Mouse (Mus musculus) limb, embryonic 15.5 days (tissue): ENCODE data around the gene Des. TPM values are rescaled to one million over a fixed set of nuclear protein-coding genes. Genes with fewer than 3 reads are reported as not detected.

Source experiments
- ATAC-seq: fragments of 200-750 bp; cut with Nextera tagmentation; 2 replicates; pipeline ENCODE4 v1.8.0; 2017; ENCODE audit warnings: low read depth, moderate TSS enrichment; ENCODE audit not compliant: insufficient number of reproducible peaks, low FRiP score, low TSS enrichment
- H3K27ac ChIP-seq: fragments of 300-500 bp; sonication (generic); 2 replicates; pipeline ENCODE4 v1.5.1; 2015; ENCODE audit warnings: moderate library complexity, mild to moderate bottlenecking, inconsistent platforms
- H3K27me3 ChIP-seq: fragments of 300-500 bp; sonication (generic); 2 replicates; pipeline ENCODE4 v1.6.1; 2015; ENCODE audit warnings: inconsistent platforms
- H3K36me3 ChIP-seq: fragments of 300-500 bp; sonication (generic); 2 replicates; pipeline ENCODE4 v1.6.1; 2015; ENCODE audit warnings: inconsistent platforms
- H3K4me1 ChIP-seq: fragments of 300-500 bp; sonication (generic); 2 replicates; pipeline ENCODE4 v1.6.1; 2015; ENCODE audit warnings: inconsistent platforms
- H3K4me2 ChIP-seq: fragments of 300-500 bp; sonication (generic); 2 replicates; pipeline ENCODE4 v1.6.1; 2015; ENCODE audit warnings: mild to moderate bottlenecking, inconsistent platforms
- H3K4me3 ChIP-seq: fragments of 300-500 bp; sonication (generic); 2 replicates; pipeline ENCODE4 v1.5.1; 2015; ENCODE audit warnings: mild to moderate bottlenecking, inconsistent platforms
- H3K9ac ChIP-seq: fragments of 300-500 bp; sonication (generic); 2 replicates; pipeline ENCODE4 v1.6.1; 2015; ENCODE audit warnings: inconsistent platforms
- H3K9me3 ChIP-seq: fragments of 300-500 bp; sonication (generic); 2 replicates; pipeline ENCODE4 v1.6.1; 2016; ENCODE audit warnings: inconsistent platforms
- whole genome bisulfite sequencing: fragments of 180-500 bp; shearing (Covaris S2); methylation state at CpG from one replicate; pipeline ENCODE4 v1.1.7; 2015; 5-methylcytosine and 5-hydroxymethylcytosine counted together
- polyA plus RNA-seq: library from polyadenylated mRNA; unstranded; fragments of >200 nt; fragmentation: Nextera tagmentation; extraction: Ambion mirVana; gene quantifications from 2 replicates; pipeline ENCODE4 v1.2.1, GENCODE M21; 2015

Des gene
- polyA plus RNA-seq: 74.4 and 227 TPM in 2 replicates

DNA sequence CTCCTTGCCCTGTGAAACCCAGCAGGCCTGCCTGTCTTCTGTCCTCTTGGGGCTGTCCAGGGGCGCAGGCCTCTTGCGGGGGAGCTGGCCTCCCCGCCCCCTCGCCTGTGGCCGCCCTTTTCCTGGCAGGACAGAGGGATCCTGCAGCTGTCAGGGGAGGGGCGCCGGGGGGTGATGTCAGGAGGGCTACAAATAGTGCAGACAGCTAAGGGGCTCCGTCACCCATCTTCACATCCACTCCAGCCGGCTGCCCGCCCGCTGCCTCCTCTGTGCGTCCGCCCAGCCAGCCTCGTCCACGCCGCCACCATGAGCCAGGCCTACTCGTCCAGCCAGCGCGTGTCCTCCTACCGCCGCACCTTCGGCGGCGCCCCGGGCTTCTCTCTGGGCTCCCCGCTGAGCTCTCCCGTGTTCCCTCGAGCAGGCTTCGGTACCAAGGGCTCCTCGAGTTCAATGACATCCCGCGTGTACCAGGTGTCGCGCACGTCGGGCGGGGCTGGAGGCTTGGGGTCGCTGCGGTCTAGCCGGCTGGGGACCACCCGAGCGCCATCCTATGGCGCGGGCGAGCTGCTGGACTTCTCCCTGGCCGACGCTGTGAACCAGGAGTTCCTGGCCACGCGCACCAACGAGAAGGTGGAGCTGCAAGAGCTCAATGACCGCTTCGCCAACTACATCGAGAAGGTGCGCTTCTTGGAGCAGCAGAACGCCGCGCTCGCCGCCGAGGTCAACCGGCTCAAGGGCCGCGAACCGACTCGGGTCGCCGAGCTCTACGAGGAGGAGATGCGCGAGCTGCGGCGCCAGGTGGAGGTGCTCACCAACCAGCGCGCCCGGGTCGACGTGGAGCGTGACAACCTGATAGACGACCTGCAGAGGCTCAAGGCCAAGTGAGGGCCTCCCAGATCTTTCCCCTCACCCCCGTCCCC is at the start of gene Des:
Des (plus strand) TSS at position 218 of the 920 bp plus-strand sequence.
- Histone ChIP-seq H3K27me3 (peaks cover 45% of the 10 kb centered on the region), H3K4me2 (peak within 1 kb of the TSS; percentile 62), H3K9ac (0 out of 2 replicates have a peak within 1 kb of the TSS, but pooled peaks have one; percentile 35), H3K9me3 (no peaks in the 10 kb centered on the region), H3K36me3 (no peaks in the 10 kb centered on the region), H3K4me1 (peaks cover 23% of the 10 kb centered on the region), H3K4me3 (peak within 1 kb of the TSS; percentile 38), H3K27ac (peak within 1 kb of the TSS; percentile 43; the same call in 1 of the 2 replicates)
- ATAC-seq: peak; percentile 48
- 3% methylated on average over 80 of the region's 80 CpGs for WGBS

DNA sequence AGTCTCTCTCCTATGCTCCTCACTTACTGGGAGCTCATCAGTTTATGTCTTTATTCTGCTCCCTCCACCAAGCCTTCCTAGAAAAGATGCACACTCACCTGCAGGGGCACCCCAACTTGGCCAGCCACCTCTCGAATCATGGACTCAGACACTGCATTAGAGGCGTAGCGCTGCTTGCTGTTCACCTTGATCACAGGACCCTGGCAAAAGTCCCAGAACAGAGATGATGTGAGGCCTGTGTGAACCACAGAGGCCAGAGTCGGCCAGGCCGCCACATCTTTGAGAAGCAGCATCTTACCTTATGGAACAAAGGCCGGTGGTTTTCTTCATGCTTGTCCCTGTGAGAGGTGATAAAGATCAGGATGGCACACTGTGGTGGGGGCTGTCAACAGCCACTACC is 48.4 kb upstream of the Des start:
- Histone ChIP-seq H3K4me3 (no peak overlapping the region), H3K4me2 (no peak overlapping the region), H3K4me1 (peaks cover 12% of the 10 kb centered on the region), H3K27me3 (no peaks in the 10 kb centered on the region), H3K36me3 (peaks cover 83% of the 10 kb centered on the region), H3K9me3 (no peaks in the 10 kb centered on the region), H3K27ac (no peak overlapping the region), H3K9ac (no peak overlapping the region)
- ATAC-seq: no peak
- WGBS: 89% methylated on average over 6 of the region's 6 CpGs

DNA sequence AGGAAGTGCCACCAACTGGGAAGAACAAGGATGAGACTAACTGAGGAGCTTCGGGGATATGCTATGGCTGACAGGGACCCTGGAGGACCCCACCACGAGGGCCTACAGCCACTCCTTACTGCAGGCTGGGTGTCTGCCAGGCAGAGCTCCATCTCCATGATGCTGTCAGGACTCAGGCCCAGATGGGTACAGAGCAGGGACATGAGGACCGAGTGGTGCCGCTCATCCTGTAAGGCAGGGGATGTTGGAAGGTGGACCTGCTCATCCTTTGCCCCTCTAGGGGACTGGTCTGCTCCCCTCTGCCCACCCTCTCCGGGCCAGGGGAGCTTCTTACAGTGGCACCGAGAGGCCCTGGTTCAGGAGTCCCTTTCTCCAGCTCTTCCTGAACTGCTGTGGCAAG is 45.1 kb upstream of the Des start:
- Histone ChIP-seq H3K4me1 (peaks cover 18% of the 10 kb centered on the region), H3K27ac (no peak overlapping the region), H3K9ac (no peak overlapping the region), H3K9me3 (no peaks in the 10 kb centered on the region), H3K27me3 (no peaks in the 10 kb centered on the region), H3K4me2 (no peak overlapping the region), H3K36me3 (peaks cover 55% of the 10 kb centered on the region), H3K4me3 (no peak overlapping the region)
- WGBS: 93% methylated on average over 6 of the region's 6 CpGs
- no peak for ATAC-seq

DNA sequence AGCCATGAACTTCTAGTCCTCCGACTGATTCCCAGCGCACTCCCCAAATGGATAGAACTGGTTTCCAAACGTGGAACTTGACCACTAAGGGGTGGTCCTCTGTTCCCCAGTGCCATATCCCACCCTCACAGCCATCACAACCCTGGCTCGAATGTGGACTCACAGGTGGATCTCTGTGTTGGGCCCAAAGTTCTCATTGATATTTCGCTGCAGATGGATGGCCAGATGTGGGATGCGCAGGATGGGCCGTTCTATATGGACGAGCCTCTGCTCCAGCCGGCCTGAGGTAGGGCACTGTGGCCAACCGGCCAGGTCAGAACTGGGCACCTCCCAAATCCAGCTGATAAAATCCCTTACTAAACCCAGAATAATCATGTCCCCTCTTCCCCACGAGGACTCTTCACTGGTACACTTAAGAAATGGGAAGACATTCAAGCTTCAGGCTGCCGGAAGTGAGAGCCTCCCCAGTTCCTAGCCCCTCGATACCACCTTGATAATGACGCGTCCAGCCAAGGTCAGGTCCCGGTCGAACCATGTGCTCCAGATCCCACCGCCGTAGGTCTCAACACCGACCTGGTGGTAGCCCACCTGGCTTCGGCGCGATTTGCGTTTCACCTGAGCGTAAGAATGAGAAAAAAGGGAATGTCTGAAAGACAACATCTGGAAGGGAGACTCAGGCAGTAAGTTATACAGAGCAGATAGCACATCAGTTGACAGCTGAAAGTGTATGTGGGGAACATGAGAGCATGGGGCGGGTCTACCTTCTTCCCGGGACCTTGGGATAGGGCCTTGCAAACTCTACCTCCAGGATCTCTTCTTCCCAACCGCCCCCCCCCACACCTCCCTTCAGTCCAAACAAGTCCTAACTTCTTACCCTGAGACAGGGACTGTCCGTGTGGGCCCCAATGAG is 44.4 kb upstream of the Des start:
- H3K4me1 ChIP-seq: peaks cover 18% of the 10 kb centered on the region
- H3K4me3 ChIP-seq: peak overlapping the region; percentile 80
- 85% methylated on average over 29 of the region's 29 CpGs for WGBS
- H3K9me3 ChIP-seq: no peaks in the 10 kb centered on the region
- H3K27ac ChIP-seq: no peak overlapping the region
- peaks cover 48% of the 10 kb centered on the region for H3K36me3 ChIP-seq
- H3K27me3 ChIP-seq: no peaks in the 10 kb centered on the region
- ATAC-seq: no peak
- peak overlapping the region; percentile 67 for H3K9ac ChIP-seq
- peak overlapping the region; percentile 85 for H3K4me2 ChIP-seq

GRCm38 (mm10) chr1:75316861-75317240 is 43.3 kb upstream of the Des start:
- peaks cover 37% of the 10 kb centered on the region for H3K36me3 ChIP-seq
- no peaks in the 10 kb centered on the region for H3K27me3 ChIP-seq
- peak overlapping the region; percentile 67 for H3K9ac ChIP-seq
- H3K4me2 ChIP-seq: peak overlapping the region; percentile 85
- H3K4me1 ChIP-seq: peaks cover 18% of the 10 kb centered on the region
- no peaks in the 10 kb centered on the region for H3K9me3 ChIP-seq
- WGBS: under 1% methylated on average over 20 of the region's 20 CpGs
- H3K27ac ChIP-seq: peak overlapping the region; percentile 94
- peak overlapping the region; percentile 80 for H3K4me3 ChIP-seq
- peak; percentile 16 for ATAC-seq

DNA sequence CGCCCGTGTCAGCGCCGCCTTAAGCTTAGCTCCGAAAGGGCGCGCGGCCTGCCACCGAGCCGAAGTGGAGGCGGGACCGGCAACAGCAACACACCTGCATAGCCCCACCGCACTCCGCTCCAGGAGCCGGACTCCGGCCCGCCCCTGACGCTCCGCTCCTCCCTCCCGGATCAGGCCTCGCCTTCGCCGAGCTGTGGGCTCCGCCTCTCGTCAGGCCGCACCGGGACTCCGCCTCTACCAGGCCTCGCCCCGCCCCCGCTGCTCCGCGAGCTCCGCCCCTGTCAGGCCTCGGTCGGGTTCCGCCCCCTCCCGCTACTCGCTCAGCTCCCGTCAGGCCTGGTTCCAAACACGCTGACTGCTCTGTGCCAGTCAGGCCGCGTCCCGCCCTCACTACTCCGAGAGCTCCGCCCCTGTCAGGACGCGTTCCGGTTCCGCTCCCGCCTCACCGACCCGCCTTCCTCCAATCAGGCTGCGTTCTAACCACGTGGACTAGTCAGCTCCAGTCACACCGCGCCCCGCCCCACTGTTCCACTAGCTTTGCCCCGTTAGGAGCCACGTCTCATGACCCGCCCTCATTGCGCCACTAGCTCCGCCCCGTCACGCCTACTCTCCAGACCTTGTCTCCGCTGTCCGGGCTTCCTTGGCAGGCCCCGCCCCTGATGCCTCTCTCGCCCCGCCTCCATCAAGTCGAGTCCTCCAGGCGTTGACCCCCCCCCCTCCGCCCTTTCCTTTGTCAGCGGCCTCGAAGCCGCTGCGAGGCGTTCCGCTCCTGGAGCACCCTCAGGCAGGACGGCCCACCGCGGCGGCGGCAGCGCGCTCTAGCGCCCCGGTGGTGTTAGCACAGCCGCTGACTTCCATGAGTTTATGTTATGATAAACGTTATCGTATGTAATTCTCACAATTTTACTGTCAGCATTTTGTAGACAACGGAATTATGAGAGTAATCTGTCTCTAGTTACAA is 42.6 kb upstream of the Des start, which contains the start of gene Dnpep:
Dnpep (minus strand) TSS at position 750 of the 961 bp plus-strand sequence.
- peak; percentile 97 for ATAC-seq
- no peaks in the 10 kb centered on the region for H3K9me3 ChIP-seq
- H3K4me1 ChIP-seq: peaks cover 18% of the 10 kb centered on the region
- H3K27me3 ChIP-seq: no peaks in the 10 kb centered on the region
- peak within 1 kb of the TSS; percentile 94 for H3K27ac ChIP-seq
- H3K36me3 ChIP-seq: peaks cover 30% of the 10 kb centered on the region
- H3K4me3 ChIP-seq: peak within 1 kb of the TSS; percentile 80
- peak within 1 kb of the TSS; percentile 67 for H3K9ac ChIP-seq
- peak within 1 kb of the TSS; percentile 85 for H3K4me2 ChIP-seq
- under 1% methylated on average over 87 of the region's 92 CpGs for WGBS

GRCm38 (mm10) chr1:75318301-75318700 is 41.8 kb upstream of the Des start:
- H3K27ac ChIP-seq: peak overlapping the region; percentile 67
- peaks cover 18% of the 10 kb centered on the region for H3K4me1 ChIP-seq
- H3K4me3 ChIP-seq: peak overlapping the region; percentile 29
- no peak overlapping the region for H3K9ac ChIP-seq
- 68% methylated on average over 3 of the region's 3 CpGs for WGBS
- peak overlapping the region; percentile 85 for H3K4me2 ChIP-seq
- no peak for ATAC-seq
- H3K9me3 ChIP-seq: no peaks in the 10 kb centered on the region
- H3K36me3 ChIP-seq: peaks cover 22% of the 10 kb centered on the region
- no peaks in the 10 kb centered on the region for H3K27me3 ChIP-seq

- H3K4me3 ChIP-seq: no peak overlapping the region
- H3K9ac ChIP-seq: no peak overlapping the region
- no peak overlapping the region for H3K27ac ChIP-seq
- no peaks in the 10 kb centered on the region for H3K9me3 ChIP-seq
- H3K4me2 ChIP-seq: no peak overlapping the region
- no peak for ATAC-seq
- WGBS: 91% methylated on average over 4 of the region's 4 CpGs
- no peaks in the 10 kb centered on the region for H3K27me3 ChIP-seq
- peaks cover 18% of the 10 kb centered on the region for H3K4me1 ChIP-seq
- H3K36me3 ChIP-seq: peaks cover 18% of the 10 kb centered on the region
These were observed 41.4 kb upstream of the Des start for GRCm38 (mm10) chr1:75318736-75319135.

- WGBS: 86% methylated on average over 10 of the region's 10 CpGs
- Histone ChIP-seq H3K4me2 (no peak overlapping the region), H3K27me3 (no peaks in the 10 kb centered on the region), H3K4me3 (no peak overlapping the region), H3K4me1 (peaks cover 18% of the 10 kb centered on the region), H3K9me3 (no peaks in the 10 kb centered on the region), H3K9ac (no peak overlapping the region), H3K27ac (no peak overlapping the region), H3K36me3 (peaks cover 14% of the 10 kb centered on the region)
- ATAC-seq: no peak
These were observed 41.0 kb upstream of the Des start for GRCm38 (mm10) chr1:75319166-75319565.

GRCm38 (mm10) chr1:75327461-75327860 is 32.7 kb upstream of the Des start:
- no peak overlapping the region for H3K27ac ChIP-seq
- no peaks in the 10 kb centered on the region for H3K4me1 ChIP-seq
- no peaks in the 10 kb centered on the region for H3K36me3 ChIP-seq
- no peak overlapping the region for H3K9ac ChIP-seq
- ATAC-seq: no peak
- H3K4me2 ChIP-seq: no peak overlapping the region
- H3K9me3 ChIP-seq: no peaks in the 10 kb centered on the region
- H3K4me3 ChIP-seq: no peak overlapping the region
- H3K27me3 ChIP-seq: no peaks in the 10 kb centered on the region

DNA sequence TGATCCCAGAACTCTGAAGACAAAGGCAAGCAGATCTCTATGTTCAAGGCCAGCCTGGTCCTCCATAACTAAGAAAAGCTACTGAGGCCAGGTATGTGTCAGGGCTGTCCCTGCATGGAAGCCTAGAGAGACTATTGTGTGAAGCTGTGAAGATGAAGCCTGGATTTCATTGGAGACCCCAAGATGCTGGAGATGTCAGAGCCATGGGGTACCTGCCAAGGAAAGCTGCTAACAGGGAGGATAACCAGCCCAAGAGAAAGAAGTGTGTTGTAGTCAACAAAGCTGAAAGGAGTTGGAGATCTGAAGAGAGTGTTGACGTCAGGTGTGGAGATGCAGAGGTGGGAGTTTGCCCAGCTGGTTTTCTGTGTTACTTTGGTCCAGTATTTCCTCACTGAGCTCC is 28.9 kb upstream of the Des start:
- Histone ChIP-seq H3K36me3 (no peaks in the 10 kb centered on the region), H3K4me1 (no peaks in the 10 kb centered on the region), H3K9me3 (no peaks in the 10 kb centered on the region), H3K9ac (no peak overlapping the region), H3K27ac (no peak overlapping the region), H3K27me3 (no peaks in the 10 kb centered on the region), H3K4me2 (no peak overlapping the region), H3K4me3 (no peak overlapping the region)
- 81% methylated on average over 1 of the region's 1 CpGs for WGBS
- no peak for ATAC-seq
